Mouse (Mus musculus): ENCODE measurements around the gene Nkapl. TPM values are rescaled to one million over a fixed set of nuclear protein-coding genes. Genes with fewer than 3 reads are reported as not detected.

The Nkapl gene
- total RNA-seq, 4 experiments from 2014 or later, result 0.19 to 0.22 (median 0.20) TPM; not detected in 1

DNA sequence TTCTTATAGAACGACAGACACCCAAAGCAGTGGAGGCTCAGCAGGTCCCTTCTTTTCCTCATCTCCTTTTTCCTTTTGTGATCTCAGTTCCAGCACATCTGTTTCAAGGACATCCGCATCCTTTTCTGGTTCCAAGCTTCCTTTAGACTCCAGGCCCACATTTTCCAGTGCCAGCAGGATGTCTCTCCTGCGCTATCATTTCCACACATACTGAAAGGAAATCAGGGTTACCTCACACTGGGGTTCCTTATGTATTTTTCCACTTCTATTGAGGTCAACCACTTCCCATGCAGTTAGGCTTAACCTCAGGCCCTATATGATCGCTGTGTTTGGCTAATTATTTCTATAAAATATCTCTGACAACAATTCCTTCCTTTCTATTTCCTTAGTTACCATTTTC is 32.8 kb downstream of the Nkapl start:
- DNase-seq (ENCODE audit: low spot score in 2 of 2), result no peak

DNA sequence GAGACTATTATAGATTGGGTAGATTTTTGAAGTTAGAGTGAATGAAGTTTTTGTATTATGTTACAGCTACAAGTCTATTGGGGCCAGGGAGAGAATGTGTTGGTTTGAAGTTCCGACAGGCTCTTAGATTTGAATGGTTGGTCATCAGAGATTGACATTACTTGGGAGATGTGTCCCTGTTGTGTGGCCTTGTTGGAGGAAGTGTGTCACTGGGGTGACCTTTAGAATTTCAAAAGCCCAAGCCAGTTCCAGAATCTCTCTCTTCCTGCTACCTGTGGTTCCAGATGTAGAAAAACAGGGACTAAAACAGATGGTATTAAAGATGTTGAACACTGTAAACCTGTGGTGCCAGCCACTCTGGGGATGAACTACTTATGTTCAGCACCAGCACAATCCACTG is 40.7 kb downstream of the Nkapl start:
- DNase-seq (ENCODE audit: low spot score in 2 of 2), result no peak

DNA sequence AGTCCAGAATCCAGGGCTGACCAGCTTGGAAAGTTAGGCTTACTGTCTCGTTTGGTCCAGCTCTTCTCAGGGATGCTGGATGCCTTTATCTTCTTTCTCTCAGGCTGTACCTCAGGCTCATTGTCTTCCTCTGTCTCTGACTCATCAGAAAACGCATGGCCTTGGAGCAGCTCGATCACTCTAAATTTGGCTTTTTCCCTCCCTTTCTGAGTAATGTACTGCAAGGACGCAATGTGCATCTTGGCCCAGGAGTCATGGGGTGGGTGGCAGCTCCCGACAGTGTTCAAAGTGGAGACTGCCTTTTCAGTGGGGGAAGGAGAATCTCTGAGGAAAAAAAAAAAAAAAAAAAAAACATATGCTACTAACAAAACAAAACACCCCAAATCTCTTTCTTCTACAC is 45.0 kb downstream of the Nkapl start:
- DNase-seq (ENCODE audit: low spot score in 2 of 2), result no peak

DNA sequence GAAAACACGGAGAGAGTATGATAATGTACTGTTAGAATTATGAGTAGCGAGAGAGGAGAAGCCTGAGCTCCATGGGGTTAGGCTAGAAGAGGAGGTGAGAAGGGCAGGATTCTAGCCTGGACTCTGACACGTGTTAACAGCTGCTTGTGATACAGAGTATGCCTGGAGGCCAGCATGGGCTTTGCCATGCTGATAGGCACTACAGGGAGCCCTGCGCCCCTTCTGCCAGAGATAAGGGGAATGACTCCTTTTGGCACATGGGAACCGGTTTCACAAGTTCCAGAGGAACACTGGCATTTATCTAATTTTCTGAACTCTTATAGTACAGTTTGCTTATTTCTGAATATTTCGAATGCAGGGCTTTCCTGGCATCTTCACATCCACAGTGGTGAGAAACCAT is 49.4 kb downstream of the Nkapl start:
- no peak for DNase-seq (ENCODE audit: low spot score in 2 of 2)

DNA sequence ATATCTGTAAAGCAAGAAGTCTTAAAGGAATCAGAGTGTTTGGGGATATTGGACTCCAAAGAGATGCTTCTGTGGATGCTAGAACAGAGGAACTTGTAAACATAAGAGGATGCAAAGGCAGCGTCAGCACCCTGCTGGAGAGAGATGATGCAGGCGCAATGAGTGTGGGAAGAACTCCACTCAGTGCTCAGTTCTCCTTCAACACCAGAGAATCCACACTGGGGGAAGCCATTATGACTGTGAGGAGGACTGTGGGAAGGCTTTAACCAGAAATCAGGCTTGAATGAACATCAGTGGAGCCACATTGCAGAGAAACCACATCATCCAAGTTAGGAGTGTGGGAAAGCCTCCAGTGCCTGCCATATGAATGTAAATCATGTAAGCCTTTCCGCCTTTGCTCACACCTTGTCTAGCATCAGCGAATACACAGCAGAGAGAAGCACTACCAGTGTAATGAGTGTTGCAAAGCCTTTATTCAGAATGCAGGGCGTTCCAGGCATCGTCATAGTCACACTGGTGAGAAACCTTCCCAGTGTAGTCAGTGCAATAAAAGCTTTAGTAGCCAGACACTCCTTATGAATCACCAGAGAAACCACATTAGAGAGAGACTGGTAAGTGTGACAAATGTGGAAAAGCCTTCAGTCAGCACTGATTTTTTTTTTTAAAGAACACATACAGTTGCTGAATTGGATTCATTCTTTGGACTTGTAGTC is 50.9 kb downstream of the Nkapl start:
- DNase-seq (ENCODE audit: low spot score in 2 of 2), result no peak

Small RNAs within 50 kb of the gene (microRNA-seq; reads per million reads assigned to microRNA genes)
- gene Mir1896, result not detected

Other genes starting within 250 kb of the Nkapl start
- not detected for gene Gpx5, start 175.8 kb downstream of the Nkapl start, total RNA-seq (2022)
- not detected for gene Gpx6, start 156.4 kb downstream of the Nkapl start, total RNA-seq (2022)
- not detected for gene Olfr1367, start 121.6 kb downstream of the Nkapl start, total RNA-seq (2022)
- gene Zscan12, start 105.7 kb downstream of the Nkapl start, total RNA-seq (2022), result 10 to 100 TPM in 1 of 4 experiments, 1 to 10 TPM in 3; 7.7 to 10.5 (median 8.5) TPM
- 10 to 100 TPM; 11.5 to 13.3 (median 12.1) TPM for gene Zkscan3, start 65.8 kb downstream of the Nkapl start, total RNA-seq (2022)
- under 1 TPM in 3 of 4 experiments, not detected in 1; 0.36 to 0.53 (median 0.46) TPM for gene Pgbd1, start 27.5 kb downstream of the Nkapl start, total RNA-seq (2022)
- 10 to 100 TPM; 12.9 to 15.9 (median 14.5) TPM for gene Zscan26, start 14.8 kb downstream of the Nkapl start, total RNA-seq (2022)
- 1 to 10 TPM in 1 of 4 experiments, under 1 TPM in 3; 0.27 to 1.1 (median 0.43) TPM for gene Zkscan4, start 10.4 kb upstream of the Nkapl start, total RNA-seq (2022)
- gene Gm10065, start 10.9 kb upstream of the Nkapl start, total RNA-seq (2022), result not detected
- gene AK157302, start 26.7 kb upstream of the Nkapl start, total RNA-seq (2022), result 10 to 100 TPM; 20.3 to 26.8 (median 22.2) TPM
- 100 to 1,000 TPM in 1 of 4 experiments, 10 to 100 TPM in 3; 74.4 to 112 (median 87.3) TPM for gene Gm11273, start 32.9 kb upstream of the Nkapl start, total RNA-seq (2022)
- 1 to 10 TPM; 4.6 to 9.3 (median 7.2) TPM for gene Zkscan8, start 62.6 kb upstream of the Nkapl start, total RNA-seq (2022)
- not detected for gene Olfr1366, start 74.3 kb upstream of the Nkapl start, total RNA-seq (2022)
- not detected for gene Olfr1535, start 91.4 kb upstream of the Nkapl start, total RNA-seq (2022)
- not detected for gene Olfr1364, start 113.2 kb upstream of the Nkapl start, total RNA-seq (2022)
- gene Olfr1362, start 145.5 kb upstream of the Nkapl start, total RNA-seq (2022), result not detected
- gene Olfr11, start 174.0 kb upstream of the Nkapl start, total RNA-seq (2022), result not detected
- gene Olfr1361, start 194.9 kb upstream of the Nkapl start, total RNA-seq (2022), result not detected
- not detected for gene Olfr1360, start 208.9 kb upstream of the Nkapl start, total RNA-seq (2022)
- gene Olfr1359, start 229.6 kb upstream of the Nkapl start, total RNA-seq (2022), result not detected
- gene Hist1h2bl, start 247.6 kb upstream of the Nkapl start, total RNA-seq (2022), result 1 to 10 TPM in 3 of 4 experiments, under 1 TPM in 1; 0.99 to 6.6 (median 3.4) TPM
- gene Hist1h2ai, start 247.9 kb upstream of the Nkapl start, total RNA-seq (2022), result 1 to 10 TPM in 3 of 4 experiments, not detected in 1; 1.8 to 3.3 (median 2.6) TPM
- not detected for gene Hist1h3h, start 249.2 kb upstream of the Nkapl start, total RNA-seq (2022)

All from gastrocnemius, adult 8-10 months (tissue).